Mouse (Mus musculus): ENCODE results near the gene Spats2l.
A peak's percentile ranks its signal among the peaks of the same experiment; 100 is the strongest.

The Spats2l gene

DNA sequence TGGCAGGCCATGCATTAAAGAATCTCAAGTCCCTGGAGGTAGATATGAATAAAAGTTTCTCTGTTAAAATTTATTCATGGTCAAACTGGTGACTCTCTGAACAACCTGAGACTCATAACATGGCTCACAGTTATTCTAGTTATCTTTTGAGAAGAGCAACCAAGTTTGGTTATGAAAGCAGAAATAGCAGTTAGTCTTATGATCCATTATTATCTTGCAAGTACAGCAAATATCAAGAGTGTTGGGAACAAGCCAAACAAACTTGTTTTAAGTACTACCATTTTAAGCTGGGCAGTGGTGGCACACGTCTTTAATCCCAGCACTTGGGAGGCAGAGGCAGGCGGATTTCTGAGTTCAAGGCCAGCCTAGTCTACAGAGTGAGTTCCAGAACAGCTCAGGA lies 217.3 kb downstream of the Spats2l start:
- DNase-seq = no peak

DNA sequence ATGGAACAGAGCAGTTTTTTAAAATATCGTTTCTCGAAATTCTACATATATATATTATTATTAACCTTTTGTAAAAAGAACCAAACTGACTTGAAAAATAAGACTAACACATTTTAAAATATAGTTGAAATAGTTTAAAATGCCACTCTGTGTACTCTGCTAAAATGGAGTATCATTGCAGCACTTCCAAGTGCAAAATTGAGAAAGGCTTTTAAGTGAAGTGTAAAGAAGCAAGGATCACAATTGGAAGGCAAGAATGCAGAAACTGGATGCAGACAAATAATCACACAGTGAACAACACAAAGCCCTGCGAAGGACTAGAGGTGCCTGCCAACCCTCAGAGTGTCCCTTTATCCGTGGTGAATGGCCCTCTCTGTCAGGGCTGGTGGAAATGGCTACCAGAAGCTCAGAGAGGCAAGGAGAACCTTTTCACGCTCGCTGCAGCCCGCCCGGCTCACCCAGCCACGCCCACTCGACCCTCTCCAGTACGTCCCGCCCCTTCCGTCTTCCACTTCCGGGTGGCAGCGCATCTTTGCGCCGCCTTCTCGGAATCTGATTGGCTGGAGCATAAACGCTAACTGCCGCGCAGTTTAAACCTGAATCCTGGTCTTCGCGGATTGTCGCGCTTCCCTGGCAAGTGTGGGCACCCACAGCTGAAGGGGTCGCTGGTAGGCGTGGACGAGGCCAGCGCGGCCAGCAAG lies 221.6 kb downstream of the Spats2l start, which contains the start of gene Sgo2a:
TSS of gene Sgo2a (plus strand) at position 540 of the 701 bp plus-strand sequence.
- peak; percentile 99 for DNase-seq

DNA sequence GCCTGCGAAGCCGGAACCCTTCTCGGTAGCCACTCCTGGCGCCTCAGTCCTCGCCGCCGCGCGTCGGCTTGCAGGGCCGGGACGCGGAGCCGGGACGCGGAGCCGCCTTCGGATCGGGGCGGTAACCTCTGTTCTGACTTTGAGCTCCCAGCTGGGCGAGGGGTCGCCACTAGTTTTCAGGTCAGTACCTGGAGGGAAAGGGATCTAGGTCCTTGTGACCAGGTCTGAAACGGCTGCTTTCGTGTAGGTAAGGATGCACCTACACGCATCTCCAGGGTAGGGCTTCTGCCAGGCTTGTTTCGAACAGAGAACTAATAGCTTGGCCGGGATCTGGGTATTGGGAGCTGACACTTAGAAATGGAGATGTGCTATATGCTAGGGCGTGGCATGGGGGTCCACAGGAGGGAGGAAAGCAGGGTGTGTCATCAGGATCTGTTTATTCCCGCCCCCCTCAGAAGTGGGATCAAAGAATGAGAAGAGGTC lies 222.2 kb downstream of the Spats2l start:
- DNase-seq = no peak
